In the genomic region with DNA sequence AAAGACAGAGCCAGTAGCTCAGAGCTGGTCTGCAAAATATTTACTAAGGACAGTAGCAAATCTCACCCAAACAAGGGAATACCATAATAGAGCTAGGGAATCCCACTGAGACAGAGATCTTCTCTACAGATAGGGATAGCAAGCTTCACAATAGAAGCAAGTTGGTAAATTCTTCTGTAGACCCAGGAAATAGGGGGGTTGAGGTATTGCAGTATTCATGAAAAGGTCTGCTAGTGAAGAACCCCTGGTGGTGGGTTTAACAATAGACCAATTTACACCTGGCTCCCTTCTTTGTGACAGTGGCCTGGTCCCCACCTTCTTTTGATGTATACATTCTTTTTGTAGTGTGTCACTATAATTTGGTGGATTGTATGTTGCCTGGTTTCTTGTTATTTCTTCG, we compare ENCODE assay signal across 5 mouse cellular contexts.
DNase-seq lines count a peak whose midpoint lies in the region; TF ChIP-seq lines count a peak whose summit lies in the region.
"Not testable (repeated sequence)": the region's sequence is repeated elsewhere in the genome, so short reads cannot be mapped to it uniquely, and the experiment has no call there.

No protein-coding gene starts in this region.

- H3K36me3 ChIP-seq in ES-Bruce4 (ENCODE audit: control insufficient read depth, insufficient read depth, low read length, poor library complexity, severe bottlenecking); ES-E14 (ENCODE audit: control insufficient read depth, insufficient read depth, low read length, poor library complexity, severe bottlenecking): not testable (repeated sequence)

- not testable (repeated sequence) for TF ChIP-seq CTCF in ES-Bruce4 (IDR thresholded peaks at IDR 0.05; ENCODE audit: low read depth, low read length)

- peak; percentile 82 for DNase-seq in ES-CJ7 (ENCODE audit: low read depth, low spot score)
- peak; percentile 37 for DNase-seq in ES-E14 (ENCODE audit: low read depth, low spot score)
- peak; percentile 94 for DNase-seq in R1 (ENCODE audit: low read depth, low spot score)
- DNase-seq in ZHBTc4 (ENCODE audit: low read depth, low spot score): peak; percentile 76

- TF ChIP-seq POLR2A in ES-Bruce4 (IDR thresholded peaks at IDR 0.05; ENCODE audit: insufficient read depth, low read length): not testable (repeated sequence)

- peaks cover 18% of the 10 kb centered on the region for H3K9me3 ChIP-seq in ES-Bruce4 (replicated peaks; ENCODE audit: control insufficient read depth, insufficient read depth, low read length, poor library complexity, severe bottlenecking)
- H3K9me3 ChIP-seq in ES-E14 (ENCODE audit: control insufficient read depth, insufficient read depth, low read depth, low read length): not testable (repeated sequence)

- H3K27me3 ChIP-seq in ES-Bruce4 (ENCODE audit: control insufficient read depth, insufficient read depth, low read length, poor library complexity, severe bottlenecking): not testable (repeated sequence)

- in situ Hi-C loops in ES-E14 (cut with MboI; ENCODE audit: low sequenced_read_pairs in 2 of 2, unreplicated experiment in 2 of 2): not testable (repeated sequence)

- not testable (repeated sequence) for H3K9ac ChIP-seq in ES-Bruce4 (ENCODE audit: low read depth, poor library complexity, severe bottlenecking); ES-E14 (ENCODE audit: insufficient read depth, low read depth, low read length, poor library complexity, severe bottlenecking)

- H3K27ac ChIP-seq in ES-Bruce4 (ENCODE audit: insufficient read depth, low read length) (0 out of 2 replicates have a peak overlapping the region, but pooled peaks have one; percentile 24), ES-E14 (ENCODE audit: insufficient read depth, low read depth, low read length, poor library complexity, severe bottlenecking) (peak overlapping the region; percentile 93)

- not testable (repeated sequence) for TF ChIP-seq EP300 in ES-Bruce4 (IDR thresholded peaks at IDR 0.05; ENCODE audit: insufficient read depth, low read depth, low read length)

- H3K4me1 ChIP-seq in ES-Bruce4 (ENCODE audit: control insufficient read depth, insufficient read depth, low read length); ES-E14 (ENCODE audit: control insufficient read depth in 2 of 2, insufficient read depth in 2 of 2, low read length in 2 of 2, poor library complexity in 1 of 2): not testable (repeated sequence)

- not testable (repeated sequence) for H3K4me3 ChIP-seq in ES-Bruce4 (ENCODE audit: low read depth, low read length); ES-E14 (ENCODE audit: insufficient read depth in 1 of 2, low read depth in 1 of 2, low read length in 2 of 2, poor library complexity in 1 of 2, severe bottlenecking in 1 of 2)

Comparison
In these comparisons a context has a peak if more than half of its experiments do, and no peak if none do; other contexts are left out.
1. DNase-seq: peak in every context shown above with its lines; median percentile 94 in R1; 82 in ES-CJ7; 76 in ZHBTc4; 37 in ES-E14.